Mouse (Mus musculus): ENCODE measurements around the gene Rcor2. TPM values are rescaled to one million over a fixed set of nuclear protein-coding genes. Genes with fewer than 3 reads are reported as not detected.

Rcor2 gene
- total RNA-seq, 1 experiment from 2014 or later: not detected

GRCm38 (mm10) chr19:7262592-7262991 lies 4.5 kb upstream of the Rcor2 start:
- ATAC-seq (replicated peaks; ENCODE audit: insufficient number of reproducible peaks, low FRiP score, low TSS enrichment, poor library complexity, severe bottlenecking): no peak

- 0 out of 2 replicates have a peak, but pooled peaks have one; percentile 38 for ATAC-seq (replicated peaks; ENCODE audit: insufficient number of reproducible peaks, low FRiP score, low TSS enrichment, poor library complexity, severe bottlenecking)
Measured at GRCm38 (mm10) chr19:7264088-7264765, 2.9 kb upstream of the Rcor2 start.

GRCm38 (mm10) chr19:7264766-7265331 lies 2.3 kb upstream of the Rcor2 start:
- ATAC-seq (replicated peaks; ENCODE audit: insufficient number of reproducible peaks, low FRiP score, low TSS enrichment, poor library complexity, severe bottlenecking): no peak

- no peak for ATAC-seq (replicated peaks; ENCODE audit: insufficient number of reproducible peaks, low FRiP score, low TSS enrichment, poor library complexity, severe bottlenecking)
Measured at GRCm38 (mm10) chr19:7265478-7266191, 1.5 kb upstream of the Rcor2 start.

- no peak for ATAC-seq (replicated peaks; ENCODE audit: insufficient number of reproducible peaks, low FRiP score, low TSS enrichment, poor library complexity, severe bottlenecking)
Measured at GRCm38 (mm10) chr19:7266421-7266831, 699 bp upstream of the Rcor2 start.

- ATAC-seq (replicated peaks; ENCODE audit: insufficient number of reproducible peaks, low FRiP score, low TSS enrichment, poor library complexity, severe bottlenecking): peak; percentile 28; the same call in 1 of the 2 replicates
Measured at GRCm38 (mm10) chr19:7267781-7268721, 926 bp downstream of the Rcor2 start.

- ATAC-seq (replicated peaks; ENCODE audit: insufficient number of reproducible peaks, low FRiP score, low TSS enrichment, poor library complexity, severe bottlenecking): no peak
Measured at GRCm38 (mm10) chr19:7268722-7269090, 1.6 kb downstream of the Rcor2 start.

- no peak for ATAC-seq (replicated peaks; ENCODE audit: insufficient number of reproducible peaks, low FRiP score, low TSS enrichment, poor library complexity, severe bottlenecking)
Measured at GRCm38 (mm10) chr19:7269290-7270044, 2.3 kb downstream of the Rcor2 start.

- ATAC-seq (replicated peaks; ENCODE audit: insufficient number of reproducible peaks, low FRiP score, low TSS enrichment, poor library complexity, severe bottlenecking): no peak
Measured at GRCm38 (mm10) chr19:7273486-7273885, 6.4 kb downstream of the Rcor2 start.

GRCm38 (mm10) chr19:7274326-7274990 lies 7.3 kb downstream of the Rcor2 start:
- no peak for ATAC-seq (replicated peaks; ENCODE audit: insufficient number of reproducible peaks, low FRiP score, low TSS enrichment, poor library complexity, severe bottlenecking)

- no peak for ATAC-seq (replicated peaks; ENCODE audit: insufficient number of reproducible peaks, low FRiP score, low TSS enrichment, poor library complexity, severe bottlenecking)
Measured at GRCm38 (mm10) chr19:7275131-7275789, 8.1 kb downstream of the Rcor2 start.

GRCm38 (mm10) chr19:7276053-7276659 lies 9.0 kb downstream of the Rcor2 start:
- ATAC-seq (replicated peaks; ENCODE audit: insufficient number of reproducible peaks, low FRiP score, low TSS enrichment, poor library complexity, severe bottlenecking): no peak

GRCm38 (mm10) chr19:7276796-7277195 lies 9.7 kb downstream of the Rcor2 start:
- no peak for ATAC-seq (replicated peaks; ENCODE audit: insufficient number of reproducible peaks, low FRiP score, low TSS enrichment, poor library complexity, severe bottlenecking)

- no peak for ATAC-seq (replicated peaks; ENCODE audit: insufficient number of reproducible peaks, low FRiP score, low TSS enrichment, poor library complexity, severe bottlenecking)
Measured at GRCm38 (mm10) chr19:7278200-7278906, 11.2 kb downstream of the Rcor2 start.

- ATAC-seq (replicated peaks; ENCODE audit: insufficient number of reproducible peaks, low FRiP score, low TSS enrichment, poor library complexity, severe bottlenecking): no peak
Measured at GRCm38 (mm10) chr19:7279114-7279513, 12.0 kb downstream of the Rcor2 start.

GRCm38 (mm10) chr19:7280557-7281330 lies 13.6 kb downstream of the Rcor2 start:
- no peak for ATAC-seq (replicated peaks; ENCODE audit: insufficient number of reproducible peaks, low FRiP score, low TSS enrichment, poor library complexity, severe bottlenecking)
